Mouse (Mus musculus) frontal cortex, adult 2 months (tissue): ENCODE measurements around the gene Mpp3. TPM values are rescaled to one million over a fixed set of nuclear protein-coding genes. Genes with fewer than 3 reads are reported as not detected.

Source experiments
- polyA plus RNA-seq: library from polyadenylated mRNA; depleted of rRNA; stranded (reverse); fragments of >200 nt; gene quantifications from 2 replicates; pipeline ENCODE4 v1.2.3, GENCODE M21; 2012; rRNA removed

Mpp3 gene
- polyA plus RNA-seq, 1 experiment = 51.0 TPM

Other genes with a start within 250 kb of the Mpp3 start
- gene Etv4, start 243.1 kb downstream of the Mpp3 start, polyA plus RNA-seq = 20.7 and 21.5 TPM in 2 replicates
- 0.71 and 0.84 TPM in 2 replicates for gene Meox1, start 134.1 kb downstream of the Mpp3 start, polyA plus RNA-seq
- gene Sost, start 61.4 kb downstream of the Mpp3 start, polyA plus RNA-seq = 0.13 and 0.18 TPM in 2 replicates
- gene Cfap97d1, start 44.2 kb downstream of the Mpp3 start, polyA plus RNA-seq = not detected in 2 replicates
- gene Dusp3, start 41.4 kb downstream of the Mpp3 start, polyA plus RNA-seq = 112 and 124 TPM in 2 replicates
- 0.25 and 0.28 TPM in 2 replicates for gene Cd300lg, start 13.0 kb upstream of the Mpp3 start, polyA plus RNA-seq
- 147 and 153 TPM in 2 replicates for gene Mpp2, start 60.1 kb upstream of the Mpp3 start, polyA plus RNA-seq
- not detected in 2 replicates for gene Ppy, start 72.9 kb upstream of the Mpp3 start, polyA plus RNA-seq
- not detected in 2 replicates for gene Pyy, start 79.4 kb upstream of the Mpp3 start, polyA plus RNA-seq
- 0.04 and 0.06 TPM in 2 replicates for gene Nags, start 117.1 kb upstream of the Mpp3 start, polyA plus RNA-seq
- 28.1 TPM in 2 replicates for gene Tmem101, start 127.9 kb upstream of the Mpp3 start, polyA plus RNA-seq
- 32.9 and 35.5 TPM in 2 replicates for gene Lsm12, start 156.8 kb upstream of the Mpp3 start, polyA plus RNA-seq
- 87.5 and 91.4 TPM in 2 replicates for gene G6pc3, start 161.2 kb upstream of the Mpp3 start, polyA plus RNA-seq
- 256 and 323 TPM in 2 replicates for gene Hdac5, start 201.7 kb upstream of the Mpp3 start, polyA plus RNA-seq
- 1.2 and 1.9 TPM in 2 replicates for gene BC030867, start 220.4 kb upstream of the Mpp3 start, polyA plus RNA-seq
- gene Asb16, start 240.3 kb upstream of the Mpp3 start, polyA plus RNA-seq = 2.3 and 2.7 TPM in 2 replicates